Mouse (Mus musculus) olfactory bulb, adult 2 months (tissue): ENCODE results near the gene Jarid2. TPM values are rescaled to one million over a fixed set of nuclear protein-coding genes. Genes with fewer than 3 reads are reported as not detected.

Experiments
- H3K27ac ChIP-seq: fragments of 200-500 bp; 2 replicates; pipeline ENCODE4 v1.5.1; 2012; ENCODE audit warnings: low read depth, low read length; ENCODE audit not compliant: insufficient read depth
- H3K4me1 ChIP-seq: fragments of 200-500 bp; 2 replicates; pipeline ENCODE4 v1.6.1; 2012; ENCODE audit warnings: low read length; ENCODE audit not compliant: control insufficient read depth, insufficient read depth
- H3K4me3 ChIP-seq: fragments of 200-500 bp; 2 replicates; pipeline ENCODE4 v1.5.1; 2012; ENCODE audit warnings: mild to moderate bottlenecking, low read depth, low read length, moderate library complexity; ENCODE audit not compliant: insufficient read depth
- CTCF ChIP-seq: fragments of 200-500 bp; IDR thresholded peaks from 2 replicates; pipeline ENCODE4 v1.5.1; 2012; ENCODE audit warnings: low read depth, mild to moderate bottlenecking, low read length, moderate library complexity; ENCODE audit not compliant: insufficient read depth
- POLR2A ChIP-seq: fragments of 200-500 bp; IDR thresholded peaks from 2 replicates; pipeline ENCODE4 v1.6.1; 2012; ENCODE audit warnings: mild to moderate bottlenecking, low read depth, low read length, moderate library complexity; ENCODE audit not compliant: insufficient read depth
- WGBS: fragments of 180-500 bp; shearing (Covaris S2); methylation state at CpG from one replicate; pipeline ENCODE4 v1.1.7; 2018; 5-methylcytosine and 5-hydroxymethylcytosine counted together
- polyA plus RNA-seq: library from polyadenylated mRNA; stranded (reverse); fragments of >200 nt; gene quantifications from 2 replicates; pipeline ENCODE4 v1.2.4, GENCODE M21; 2012; ENCODE audit warnings: low replicate concordance; ENCODE audit not compliant: missing spikeins, insufficient read depth, insufficient read length

The Jarid2 gene
- polyA plus RNA-seq, 1 experiment = 107 TPM

DNA sequence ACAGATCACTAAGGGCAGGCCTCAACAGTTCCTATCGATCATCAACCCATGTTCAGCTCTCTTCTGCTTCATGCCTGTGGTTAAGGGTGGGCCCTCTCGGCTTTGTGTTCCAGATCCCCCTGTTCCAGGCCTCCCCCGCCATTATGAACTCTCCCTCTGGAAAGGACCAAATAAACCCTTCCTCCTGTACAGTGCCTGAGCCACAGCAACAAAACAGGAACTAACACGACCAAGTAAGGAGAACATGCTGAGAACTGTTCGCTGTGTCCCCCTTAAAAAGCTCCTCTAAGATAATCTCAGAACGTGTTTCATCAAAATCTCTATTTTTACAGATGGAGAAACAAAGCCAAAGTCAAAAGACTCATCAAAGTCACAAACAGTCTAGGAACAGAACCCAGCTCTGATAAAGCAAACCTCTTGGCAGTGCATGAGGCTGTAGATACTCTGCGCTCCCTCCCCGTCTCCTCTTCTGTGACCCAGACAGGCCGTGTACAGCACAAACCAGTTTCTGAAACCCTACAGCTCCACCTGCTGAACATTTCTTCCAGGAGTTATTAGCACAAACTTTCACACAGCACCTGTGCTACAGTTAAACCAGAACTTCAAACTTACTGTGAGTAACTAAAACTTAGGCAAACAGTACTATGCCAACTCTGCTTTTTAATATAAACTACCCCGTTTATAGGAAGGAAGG lies 223.3 kb downstream of the Jarid2 start:
- 80% methylated on average over 10 of the region's 10 CpGs for WGBS
- Histone ChIP-seq H3K4me1 (peaks cover 3% of the 10 kb centered on the region), H3K4me3 (no peak overlapping the region), H3K27ac (no peak overlapping the region)
- no peak for TF ChIP-seq POLR2A
- no peak for TF ChIP-seq CTCF

DNA sequence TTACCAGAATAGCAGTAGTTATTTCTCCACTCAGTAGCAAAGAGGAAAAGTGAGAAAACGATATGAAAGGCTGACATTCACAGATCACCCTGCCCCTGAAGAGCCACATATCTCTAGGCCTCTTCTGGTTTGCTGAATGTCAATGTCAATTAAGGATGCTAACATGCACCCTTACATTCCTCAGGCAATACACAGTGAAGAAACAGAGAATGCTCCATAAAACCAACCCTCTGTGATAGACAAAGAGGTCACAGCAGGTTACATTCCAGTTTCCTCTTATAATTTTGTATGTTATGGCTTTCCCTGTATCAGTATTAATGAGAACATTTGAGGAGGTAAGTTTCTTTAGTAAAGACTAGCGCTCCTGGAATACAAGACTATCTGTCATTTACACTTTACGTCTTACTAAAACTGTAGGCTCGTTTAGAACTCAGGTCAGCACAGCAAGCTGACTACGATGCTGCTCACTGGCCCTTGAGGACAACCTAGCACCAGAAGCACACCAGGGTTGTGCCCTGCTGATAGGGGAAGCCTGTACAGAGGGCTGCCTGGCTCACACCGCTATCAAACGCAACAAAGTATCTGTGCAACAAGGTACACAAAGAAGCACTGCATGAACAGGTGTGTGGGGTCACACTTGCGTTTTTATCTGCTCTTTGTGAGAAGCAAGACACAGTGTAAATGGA lies 224.4 kb downstream of the Jarid2 start:
- H3K4me1 ChIP-seq = no peaks in the 10 kb centered on the region
- WGBS = 91% methylated on average over 8 of the region's 8 CpGs
- H3K27ac ChIP-seq = no peak overlapping the region
- H3K4me3 ChIP-seq = no peak overlapping the region
- TF ChIP-seq CTCF (no peak), POLR2A (no peak)

DNA sequence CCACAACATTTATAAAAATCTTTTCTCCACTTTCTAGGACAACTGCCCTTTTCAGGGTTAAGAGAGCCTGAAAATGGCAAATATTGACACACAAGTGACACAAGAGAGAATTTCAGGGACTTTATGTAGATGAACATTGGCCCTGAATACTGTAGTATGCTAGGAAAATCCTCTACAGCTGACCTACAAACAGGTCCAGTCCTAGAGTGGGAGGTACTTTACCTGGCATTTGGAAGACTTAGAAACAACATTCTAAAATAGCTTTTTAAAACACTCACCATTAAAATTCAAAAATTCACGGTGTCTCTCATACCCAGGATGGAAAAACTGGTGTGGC lies 224.9 kb downstream of the Jarid2 start:
- no peaks in the 10 kb centered on the region for H3K4me1 ChIP-seq
- no peak overlapping the region for H3K4me3 ChIP-seq
- no peak overlapping the region for H3K27ac ChIP-seq
- WGBS = 95% methylated on average over 1 of the region's 1 CpGs
- TF ChIP-seq POLR2A = no peak
- no peak for TF ChIP-seq CTCF

DNA sequence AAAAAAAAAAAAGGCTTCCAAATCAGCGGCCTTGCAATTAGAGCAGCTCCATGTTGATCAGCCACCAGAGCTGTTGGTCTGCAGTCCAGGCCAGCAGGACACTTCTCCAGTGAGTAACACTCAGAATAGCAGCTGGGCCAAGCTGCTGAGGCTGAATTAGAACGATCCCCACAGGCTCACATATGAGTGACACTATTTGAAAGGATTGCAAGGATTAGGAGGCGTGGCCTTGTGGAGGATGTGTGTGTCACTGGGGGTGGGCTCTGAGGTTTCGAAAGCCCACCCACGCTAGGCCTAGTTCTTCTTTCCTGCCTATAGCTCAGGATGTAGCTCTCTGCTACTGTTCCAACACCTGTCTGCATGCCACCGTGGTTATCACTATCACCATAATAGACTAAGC lies 226.5 kb downstream of the Jarid2 start:
- Histone ChIP-seq H3K4me3 (no peak overlapping the region), H3K4me1 (no peaks in the 10 kb centered on the region), H3K27ac (no peak overlapping the region)
- WGBS = 94% methylated on average over 6 of the region's 6 CpGs
- no peak for TF ChIP-seq POLR2A
- no peak for TF ChIP-seq CTCF

DNA sequence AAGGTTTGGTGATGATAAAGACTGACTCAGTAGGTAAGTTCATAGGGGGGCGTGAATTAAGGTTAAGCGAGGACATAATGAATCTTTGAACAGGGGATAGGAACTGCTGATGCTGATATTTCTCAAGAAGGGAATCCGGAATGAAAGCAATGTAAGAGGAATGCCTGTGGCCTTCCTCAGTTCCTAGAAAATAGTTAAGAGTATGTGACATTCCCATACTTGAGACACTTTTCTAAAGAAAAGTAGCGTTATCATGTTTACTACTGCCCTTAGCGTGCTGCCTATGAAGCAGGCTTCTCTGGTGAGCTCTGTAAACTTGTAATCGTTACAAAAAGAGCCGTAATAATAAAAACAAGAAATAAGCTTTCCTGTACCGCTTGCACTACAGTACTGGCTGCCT lies 227.8 kb downstream of the Jarid2 start:
- Histone ChIP-seq H3K4me1 (peaks cover 9% of the 10 kb centered on the region; the same call in 1 of the 2 replicates), H3K4me3 (no peak overlapping the region), H3K27ac (no peak overlapping the region)
- TF ChIP-seq CTCF = no peak
- no peak for TF ChIP-seq POLR2A
- WGBS = 92% methylated on average over 8 of the region's 8 CpGs

DNA sequence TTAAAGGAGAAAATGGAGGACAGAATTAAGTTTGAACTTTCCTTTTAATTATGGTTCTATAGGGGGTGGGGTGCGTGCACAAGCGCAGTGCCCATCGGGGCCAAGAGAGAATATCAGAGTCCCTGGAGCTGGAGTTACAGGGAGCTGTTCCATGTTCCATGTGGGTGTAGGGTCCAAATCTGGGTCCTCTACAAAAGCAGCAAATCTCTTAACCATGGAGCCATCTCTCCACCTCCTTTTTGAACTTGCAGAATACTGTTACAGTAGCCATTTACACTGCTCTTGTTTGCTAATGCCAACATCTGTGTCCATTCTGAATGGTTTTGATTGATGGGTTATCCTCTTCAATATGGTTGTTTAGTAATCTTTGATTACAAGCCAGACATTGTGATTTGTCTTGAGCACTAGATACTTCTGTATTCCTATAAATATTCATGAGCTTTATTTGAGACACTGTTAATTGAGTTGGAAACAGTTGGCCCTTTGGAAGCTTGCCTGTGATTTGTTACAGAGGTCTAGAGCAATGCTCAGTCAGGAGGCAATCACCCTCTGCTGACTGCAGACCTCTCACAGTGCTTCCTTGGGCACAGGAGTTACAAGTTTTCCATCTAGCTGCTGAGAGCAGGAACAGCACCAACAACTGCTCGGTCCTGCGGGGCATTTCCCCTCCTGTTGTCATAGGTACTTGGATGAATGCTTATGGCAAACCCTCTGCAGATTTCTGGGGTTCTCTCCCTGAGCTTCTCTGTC lies 231.4 kb downstream of the Jarid2 start:
- Histone ChIP-seq H3K4me3 (no peak overlapping the region), H3K27ac (no peak overlapping the region; the same call in 1 of the 2 replicates), H3K4me1 (peaks cover 9% of the 10 kb centered on the region; the same call in 1 of the 2 replicates)
- 64% methylated on average over 5 of the region's 5 CpGs for WGBS
- TF ChIP-seq POLR2A (no peak), CTCF (no peak)
